Mouse (Mus musculus): Measurements from ENCODE around the gene Nalcn.

DNA sequence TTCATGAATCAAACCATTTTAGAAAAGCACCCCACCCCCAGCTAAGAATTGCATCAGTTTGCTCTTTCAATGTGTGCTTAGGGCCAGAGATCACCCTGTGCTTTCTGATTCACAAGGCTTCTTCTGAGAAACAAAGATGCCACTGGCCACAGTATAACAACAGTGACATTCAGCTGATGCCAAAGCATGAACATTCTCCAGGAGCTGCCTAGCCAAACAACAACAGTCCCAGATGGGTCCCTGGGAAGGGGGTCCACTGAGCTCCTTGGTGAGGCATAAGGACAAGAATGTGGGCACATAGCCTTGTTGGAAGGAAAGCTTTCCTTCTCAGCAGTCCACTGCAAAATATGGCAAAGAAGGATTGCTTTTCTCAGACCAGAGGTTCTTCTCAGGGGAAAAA, 330.9 kb downstream of the Nalcn start:
- TF ChIP-seq CTCF (IDR thresholded peaks at IDR 0.05 in 2 of 3, conservative IDR thresholded peaks at IDR 0.05 in 1 of 3; ENCODE audit: control insufficient read depth in 1 of 3, insufficient read depth in 1 of 3, low read depth in 2 of 3, low read length in 3 of 3, poor library complexity in 1 of 3, severe bottlenecking in 1 of 3) (no peak), ETS1 (IDR thresholded peaks at IDR 0.05; ENCODE audit: low read depth, low read length) (no peak), POLR2A (IDR thresholded peaks at IDR 0.05; ENCODE audit: control insufficient read depth in 1 of 2, insufficient read depth in 1 of 2, low read depth in 1 of 2, low read length in 2 of 2, poor library complexity in 1 of 2) (no peak), TBP (IDR thresholded peaks at IDR 0.05; ENCODE audit: low read depth, low read length) (no peak), USF2 (IDR thresholded peaks at IDR 0.05; ENCODE audit: borderline replicate concordance in 1 of 2, insufficient read depth in 1 of 2, low read depth in 1 of 2, low read length in 2 of 2) (no peak), USF1 (IDR thresholded peaks at IDR 0.05; ENCODE audit: low read depth, low read length) (no peak), CHD1 (IDR thresholded peaks at IDR 0.05; ENCODE audit: low read depth, low read length) (no peak), GABPA (IDR thresholded peaks at IDR 0.05; ENCODE audit: low read depth, low read length) (no peak), BHLHE40 (IDR thresholded peaks at IDR 0.05; ENCODE audit: borderline replicate concordance, low read depth, low read length) (no peak), ZMIZ1 (IDR thresholded peaks at IDR 0.05; ENCODE audit: low read depth, low read length) (no peak), EP300 (IDR thresholded peaks at IDR 0.05; ENCODE audit: low read depth in 1 of 2, low read length in 2 of 2) (no peak), GATA1 (IDR thresholded peaks at IDR 0.05; ENCODE audit: low read depth, low read length) (no peak), ZC3H11A (IDR thresholded peaks at IDR 0.05; ENCODE audit: low read depth, low read length) (no peak)
